Mouse (Mus musculus): ENCODE results near the gene Gm39653. TPM values are rescaled to one million over a fixed set of nuclear protein-coding genes. Genes with fewer than 3 reads are reported as not detected.

Gene Gm39653
- total RNA-seq, 2 experiments from 2014 or later = not detected

Other genes starting within 250 kb of the Gm39653 start
- gene Adam23, start 170.1 kb upstream of the Gm39653 start, total RNA-seq (2021) = 100 to 1,000 TPM; 118 to 122 TPM
- under 1 TPM in 1 of 2 experiments, not detected in 1; 0.13 TPM for gene Dytn, start 71.0 kb downstream of the Gm39653 start, total RNA-seq (2021)
- under 1 TPM; 0.92 to 0.94 TPM for gene Mdh1b, start 114.3 kb downstream of the Gm39653 start, total RNA-seq (2021)
- gene Fastkd2, start 114.6 kb downstream of the Gm39653 start, total RNA-seq (2021) = 10 to 100 TPM; 18.2 to 19.9 TPM
- gene 4933402D24Rik, start 153.3 kb downstream of the Gm39653 start, total RNA-seq (2021) = not detected

Measured in layer of hippocampus, postnatal 36 days (tissue).